Mouse (Mus musculus) G1E (cell line): ENCODE data around the gene Tex52.

Experiments
- CTCF ChIP-seq: IDR thresholded peaks from 2 replicates; pipeline ENCODE4 v1.5.1; 2012; ENCODE audit warnings: low read depth, low read length, inconsistent platforms, mixed read lengths
- GATA1 ChIP-seq: IDR thresholded peaks from 2 replicates; pipeline ENCODE4 v1.6.1; 2012; ENCODE audit warnings: borderline replicate concordance, low read length, inconsistent platforms, mixed read lengths
- GATA2 ChIP-seq: IDR thresholded peaks from 2 replicates; pipeline ENCODE4 v1.6.1; 2012; ENCODE audit warnings: low read depth, low read length, inconsistent platforms, borderline replicate concordance
- POLR2AphosphoS5 ChIP-seq: IDR thresholded peaks from 2 replicates; pipeline ENCODE4 v1.6.1; 2012; ENCODE audit warnings: low read depth, low read length, inconsistent platforms; ENCODE audit not compliant: insufficient replicate concordance

- no peak for TF ChIP-seq CTCF
- no peak for TF ChIP-seq GATA2
- TF ChIP-seq POLR2AphosphoS5, result no peak
- TF ChIP-seq GATA1, result no peak
Measured at GRCm38 (mm10) chr6:128376371-128377085, 1.3 kb downstream of the Tex52 start.
